Mouse (Mus musculus) midbrain, postnatal 0 days (tissue): ENCODE results near the gene Chl1. TPM values are rescaled to one million over a fixed set of nuclear protein-coding genes. Genes with fewer than 3 reads are reported as not detected.

Source experiments
- ATAC-seq: fragments of 200-750 bp; cut with Nextera tagmentation; 2 replicates; pipeline ENCODE4 v1.8.0; 2017; ENCODE audit warnings: moderate number of reproducible peaks, mild to moderate bottlenecking, moderate TSS enrichment, moderate library complexity; ENCODE audit not compliant: low FRiP score
- DNase-seq: peaks from one replicate; pipeline ENCODE4 v3.0.0-alpha.2; 2015; ENCODE audit warnings: low spot score
- H3K27ac ChIP-seq: fragments of 300-500 bp; sonication (generic); 2 replicates; pipeline ENCODE4 v1.5.1; 2014; ENCODE audit warnings: low read depth, mild to moderate bottlenecking, low read length, mixed read lengths
- H3K27me3 ChIP-seq: fragments of 300-500 bp; sonication (generic); 2 replicates; pipeline ENCODE4 v1.6.1; 2014; ENCODE audit warnings: low read length, control low read depth, mixed read lengths; ENCODE audit not compliant: insufficient read depth
- H3K36me3 ChIP-seq: fragments of 300-500 bp; sonication (generic); 2 replicates; pipeline ENCODE4 v1.6.1; 2014; ENCODE audit warnings: low read length, control low read depth, mixed read lengths; ENCODE audit not compliant: insufficient read depth
- H3K4me1 ChIP-seq: fragments of 300-500 bp; sonication (generic); 2 replicates; pipeline ENCODE4 v1.6.1; 2014; ENCODE audit warnings: mild to moderate bottlenecking, control low read depth, antibody characterized with exemption, low read length, mixed read lengths; ENCODE audit not compliant: insufficient read depth
- H3K4me2 ChIP-seq: fragments of 300-500 bp; sonication (generic); 2 replicates; pipeline ENCODE4 v1.6.1; 2014; ENCODE audit warnings: low read depth, mild to moderate bottlenecking, low read length, mixed read lengths; ENCODE audit not compliant: poor library complexity, severe bottlenecking
- H3K4me3 ChIP-seq: fragments of 300-500 bp; sonication (generic); 2 replicates; pipeline ENCODE4 v1.5.1; 2014; ENCODE audit warnings: low read depth, mild to moderate bottlenecking, low read length, moderate library complexity
- H3K9ac ChIP-seq: fragments of 300-500 bp; sonication (generic); replicated peaks from 2 replicates; pipeline ENCODE4 v1.6.1; 2014; ENCODE audit warnings: mild to moderate bottlenecking, low read length, moderate library complexity, mixed read lengths; ENCODE audit not compliant: poor library complexity, severe bottlenecking
- H3K9me3 ChIP-seq: fragments of 300-500 bp; sonication (generic); 2 replicates; pipeline ENCODE4 v1.6.1; 2016; ENCODE audit warnings: low read length, control low read depth
- CTCF ChIP-seq: IDR thresholded peaks from 2 replicates; pipeline ENCODE4 v1.5.1; 2016; ENCODE audit warnings: antibody characterized with exemption, mild to moderate bottlenecking
- WGBS: fragments of 180-500 bp; shearing (Covaris S2); extraction: QIAGEN DNeasy Blood & Tissue Kit; methylation state at CpG from one replicate; pipeline ENCODE4 v1.1.7; 2014; 5-methylcytosine and 5-hydroxymethylcytosine counted together
- polyA plus RNA-seq: library from polyadenylated mRNA; unstranded; fragments of >200 nt; fragmentation: Nextera tagmentation; extraction: Ambion mirVana; gene quantifications from 2 replicates; pipeline ENCODE4 v1.2.1, GENCODE M21; 2015
- total RNA-seq: library from RNA; depleted of rRNA; stranded (reverse); fragments of >200 nt; gene quantifications from 2 replicates; pipeline ENCODE4 v1.2.3, GENCODE M21; 2014

Gene Chl1
- total and polyA plus RNA-seq, 2 experiments from 2014 or later: 224 to 300 TPM

GRCm38 (mm10) chr6:103549929-103550328 lies 39.5 kb downstream of the Chl1 start:
- DNase-seq: no peak

GRCm38 (mm10) chr6:103558037-103558893 lies 47.9 kb downstream of the Chl1 start:
- Histone ChIP-seq H3K36me3 (no peaks in the 10 kb centered on the region), H3K27me3 (no peaks in the 10 kb centered on the region), H3K27ac (peak overlapping the region; percentile 7; the same call in 1 of the 2 replicates), H3K9me3 (no peaks in the 10 kb centered on the region), H3K9ac (no peak overlapping the region), H3K4me1 (peaks cover 7% of the 10 kb centered on the region), H3K4me2 (peak overlapping the region; percentile 23; the same call in 1 of the 2 replicates), H3K4me3 (no peak overlapping the region)
- TF ChIP-seq CTCF: no peak
- WGBS: 21% methylated on average over 5 of the region's 5 CpGs
- peak; percentile 38 for DNase-seq
- ATAC-seq: no peak

More at GRCm38 (mm10) chr6:103549929-103550328, 39.5 kb downstream of the Chl1 start:
- Histone ChIP-seq H3K27me3 (no peaks in the 10 kb centered on the region), H3K4me3 (no peak overlapping the region), H3K4me2 (no peak overlapping the region), H3K36me3 (no peaks in the 10 kb centered on the region), H3K4me1 (no peaks in the 10 kb centered on the region), H3K27ac (no peak overlapping the region), H3K9ac (no peak overlapping the region), H3K9me3 (no peaks in the 10 kb centered on the region)
- no peak for ATAC-seq
- no peak for TF ChIP-seq CTCF
- WGBS: 82% methylated on average over 4 of the region's 4 CpGs

GRCm38 (mm10) chr6:103558894-103559225 lies 48.5 kb downstream of the Chl1 start:
- Histone ChIP-seq H3K9me3 (no peaks in the 10 kb centered on the region), H3K27ac (peak overlapping the region; percentile 7; the same call in 1 of the 2 replicates), H3K27me3 (no peaks in the 10 kb centered on the region), H3K36me3 (no peaks in the 10 kb centered on the region), H3K9ac (no peak overlapping the region), H3K4me3 (no peak overlapping the region), H3K4me1 (peaks cover 7% of the 10 kb centered on the region), H3K4me2 (peak overlapping the region; percentile 23; the same call in 1 of the 2 replicates)
- WGBS: 29% methylated on average over 3 of the region's 3 CpGs
- DNase-seq: peak; percentile 86
- ATAC-seq: no peak
- no peak for TF ChIP-seq CTCF

GRCm38 (mm10) chr6:103559344-103559743 lies 49.0 kb downstream of the Chl1 start:
- H3K9me3 ChIP-seq: no peaks in the 10 kb centered on the region
- H3K27me3 ChIP-seq: no peaks in the 10 kb centered on the region
- peak overlapping the region; percentile 23; the same call in 1 of the 2 replicates for H3K4me2 ChIP-seq
- no peaks in the 10 kb centered on the region for H3K36me3 ChIP-seq
- DNase-seq (peak; percentile 29), ATAC-seq (no peak)
- H3K4me1 ChIP-seq: peaks cover 7% of the 10 kb centered on the region
- H3K9ac ChIP-seq: no peak overlapping the region
- no peak for TF ChIP-seq CTCF
- no peak overlapping the region for H3K27ac ChIP-seq
- H3K4me3 ChIP-seq: no peak overlapping the region
- WGBS: 42% methylated on average over 2 of the region's 2 CpGs

GRCm38 (mm10) chr6:103564811-103565210 lies 54.4 kb downstream of the Chl1 start:
- Histone ChIP-seq H3K9me3 (no peaks in the 10 kb centered on the region), H3K27ac (no peak overlapping the region), H3K4me3 (no peak overlapping the region), H3K36me3 (no peaks in the 10 kb centered on the region), H3K27me3 (no peaks in the 10 kb centered on the region), H3K4me1 (peaks cover 5% of the 10 kb centered on the region; the same call in 1 of the 2 replicates), H3K4me2 (no peak overlapping the region), H3K9ac (no peak overlapping the region)
- ATAC-seq (no peak), DNase-seq (no peak)
- no peak for TF ChIP-seq CTCF
- WGBS: 30% methylated on average over 6 of the region's 6 CpGs

GRCm38 (mm10) chr6:103567247-103567646 lies 56.9 kb downstream of the Chl1 start:
- no peak overlapping the region for H3K4me2 ChIP-seq
- no peak for TF ChIP-seq CTCF
- WGBS: 14% methylated on average over 2 of the region's 2 CpGs
- no peaks in the 10 kb centered on the region for H3K36me3 ChIP-seq
- DNase-seq: no peak
- H3K27me3 ChIP-seq: no peaks in the 10 kb centered on the region
- H3K9ac ChIP-seq: no peak overlapping the region
- H3K4me1 ChIP-seq: peaks cover 5% of the 10 kb centered on the region; the same call in 1 of the 2 replicates
- no peak for ATAC-seq
- no peak overlapping the region for H3K4me3 ChIP-seq
- 0 out of 2 replicates have a peak overlapping the region, but pooled peaks have one; percentile 26 for H3K27ac ChIP-seq
- H3K9me3 ChIP-seq: no peaks in the 10 kb centered on the region
